Comparison of ENCODE assay signal across 29 mouse cellular contexts in genomic region chr12:28186695-28187094, GRCm38 (mm10).
"Had no signal": no experiment of that assay in that cellular context is flagged by ENCODE, and none has a peak within 500 bp of the region (broad histone marks: within the 10 kb centered on the region; RNA-seq: fewer than 3 reads in every experiment).

No protein-coding gene starts in this region.

- H3K4me2 ChIP-seq: heart, embryonic 13.5 days; heart, embryonic 15.5 days; hindbrain, embryonic 12.5 days; hindbrain, embryonic 13.5 days; hindbrain, embryonic 14.5 days; hindbrain, embryonic 15.5 days; intestine, embryonic 15.5 days; kidney, embryonic 15.5 days had no signal

- DNase-seq: heart, postnatal 10 days; heart, postnatal 14 days; heart, postnatal 36 days; heart, postnatal 4 days; kidney, adult 11 months; kidney, adult 18-20 months; kidney, adult 2 months; kidney, adult 8-10 months; kidney, adult 9 months; kidney, postnatal 10 days; kidney, postnatal 14 days; kidney, postnatal 25 days; kidney, postnatal 36 days; kidney, postnatal 4 days; layer of hippocampus, adult 9-11 months; layer of hippocampus, postnatal 36 days had no signal

- H3K9me3 ChIP-seq: heart, embryonic 15.5 days; hindbrain, embryonic 15.5 days; intestine, embryonic 15.5 days had no signal

- H3K27me3 ChIP-seq: heart, embryonic 13.5 days; heart, embryonic 15.5 days; hindbrain, embryonic 12.5 days; hindbrain, embryonic 13.5 days; hindbrain, embryonic 15.5 days; intestine, embryonic 15.5 days; kidney, embryonic 15.5 days had no signal

- H3K36me3 ChIP-seq: heart, embryonic 13.5 days; heart, embryonic 15.5 days; hindbrain, embryonic 10.5 days; hindbrain, embryonic 12.5 days; hindbrain, embryonic 13.5 days; hindbrain, embryonic 15.5 days; intestine, embryonic 15.5 days; kidney, embryonic 15.5 days had no signal

- H3K27ac ChIP-seq: heart, embryonic 13.5 days; heart, embryonic 15.5 days; hindbrain, embryonic 10.5 days; hindbrain, embryonic 12.5 days; hindbrain, embryonic 13.5 days; hindbrain, embryonic 14.5 days; hindbrain, embryonic 15.5 days; hindbrain, postnatal 0 days; intestine, embryonic 15.5 days; kidney, embryonic 15.5 days; kidney, postnatal 0 days; layer of hippocampus, adult 2 months; left cerebral cortex, adult 2 months had no signal

- H3K4me1 ChIP-seq: heart, embryonic 13.5 days; heart, embryonic 15.5 days; hindbrain, embryonic 10.5 days; hindbrain, embryonic 12.5 days; hindbrain, embryonic 13.5 days; hindbrain, embryonic 15.5 days; intestine, embryonic 15.5 days; kidney, embryonic 15.5 days had no signal

- H3K9ac ChIP-seq: heart, embryonic 13.5 days; heart, embryonic 15.5 days; hindbrain, embryonic 12.5 days; hindbrain, embryonic 13.5 days; hindbrain, embryonic 14.5 days; hindbrain, embryonic 15.5 days; intestine, embryonic 15.5 days; kidney, embryonic 15.5 days had no signal

- H3K4me3 ChIP-seq: heart, embryonic 13.5 days; heart, embryonic 15.5 days; hindbrain, embryonic 10.5 days; hindbrain, embryonic 12.5 days; hindbrain, embryonic 13.5 days; hindbrain, embryonic 15.5 days; intestine, embryonic 15.5 days; kidney, embryonic 15.5 days; layer of hippocampus, adult 2 months; left cerebral cortex, adult 2 months had no signal
